Mouse (Mus musculus) intestine, embryonic 15.5 days (tissue): ENCODE results near the gene Zfp658. TPM values are rescaled to one million over a fixed set of nuclear protein-coding genes. Genes with fewer than 3 reads are reported as not detected.

Source experiments
- ATAC-seq: fragments of 200-750 bp; cut with Nextera tagmentation; 2 replicates; pipeline ENCODE4 v1.8.0; 2017; ENCODE audit warnings: moderate TSS enrichment, moderate library complexity
- H3K27ac ChIP-seq: fragments of 300-500 bp; sonication (generic); 2 replicates; pipeline ENCODE4 v1.5.1; 2015; ENCODE audit warnings: mild to moderate bottlenecking, inconsistent platforms
- H3K27me3 ChIP-seq: fragments of 300-500 bp; sonication (generic); replicated peaks from 2 replicates; pipeline ENCODE4 v1.6.1; 2015; ENCODE audit warnings: inconsistent platforms
- H3K36me3 ChIP-seq: fragments of 300-500 bp; sonication (generic); 2 replicates; pipeline ENCODE4 v1.6.1; 2015; ENCODE audit warnings: inconsistent platforms
- H3K4me1 ChIP-seq: fragments of 300-500 bp; sonication (generic); replicated peaks from 2 replicates; pipeline ENCODE4 v1.6.1; 2015; ENCODE audit warnings: inconsistent platforms
- H3K4me2 ChIP-seq: fragments of 300-500 bp; sonication (generic); replicated peaks from 2 replicates; pipeline ENCODE4 v1.6.1; 2015; ENCODE audit warnings: mild to moderate bottlenecking, inconsistent platforms
- H3K4me3 ChIP-seq: fragments of 300-500 bp; sonication (generic); replicated peaks from 2 replicates; pipeline ENCODE4 v1.5.1; 2015; ENCODE audit warnings: inconsistent platforms
- H3K9ac ChIP-seq: fragments of 300-500 bp; sonication (generic); 2 replicates; pipeline ENCODE4 v1.6.1; 2015; ENCODE audit warnings: inconsistent platforms
- H3K9me3 ChIP-seq: fragments of 300-500 bp; sonication (generic); 2 replicates; pipeline ENCODE4 v1.6.1; 2016; ENCODE audit warnings: inconsistent platforms
- WGBS: fragments of 180-500 bp; shearing (Covaris S2); methylation state at CpG from one replicate; pipeline ENCODE4 v1.1.7; 2015; 5-methylcytosine and 5-hydroxymethylcytosine counted together
- polyA plus RNA-seq: library from polyadenylated mRNA; unstranded; fragments of >200 nt; fragmentation: Nextera tagmentation; extraction: Ambion mirVana; gene quantifications from 2 replicates; pipeline ENCODE4 v1.2.1, GENCODE M21; 2015

Zfp658 gene
- 2.7 and 2.8 TPM in 2 replicates for polyA plus RNA-seq

DNA sequence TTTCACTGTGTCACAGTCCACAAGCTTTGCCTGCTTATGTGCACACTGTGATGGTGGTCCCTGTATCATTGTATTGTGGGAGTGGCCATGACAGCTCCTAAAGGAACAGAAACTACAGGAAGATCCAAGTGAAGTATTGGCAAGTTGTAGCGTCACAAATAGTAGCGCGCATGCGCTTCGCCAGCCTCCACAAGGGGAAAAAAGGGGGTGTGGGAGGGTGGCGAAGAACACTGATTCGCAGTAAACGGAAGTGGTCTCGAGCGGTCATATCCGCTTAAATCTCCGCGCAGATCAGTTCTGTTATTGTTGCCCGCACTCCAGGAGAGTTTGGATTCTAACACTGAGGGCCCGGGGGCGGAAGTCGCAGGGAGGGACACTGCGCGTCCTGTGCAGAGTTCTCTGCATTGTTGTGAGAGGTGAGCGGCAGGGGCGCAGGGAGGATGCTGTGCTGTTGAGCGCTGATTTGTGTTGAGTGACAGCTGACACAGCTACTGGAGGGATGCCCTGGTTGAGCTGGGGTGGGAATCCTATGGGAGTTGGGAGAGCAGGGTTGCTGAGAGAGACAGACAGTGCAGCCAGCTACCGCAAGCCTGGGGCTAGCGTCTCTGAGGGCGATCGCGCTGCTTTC, at the start of gene Zfp658:
Gene Zfp658 (plus strand): TSS at position 251 of the 628 bp plus-strand sequence.
- peak within 1 kb of the TSS; percentile 84 for H3K4me2 ChIP-seq
- WGBS = under 1% methylated on average over 27 of the region's 27 CpGs
- H3K4me3 ChIP-seq = peak within 1 kb of the TSS; percentile 70
- H3K4me1 ChIP-seq = peaks cover 11% of the 10 kb centered on the region
- peak; percentile 89 for ATAC-seq
- H3K27me3 ChIP-seq = no peaks in the 10 kb centered on the region
- peak within 1 kb of the TSS; percentile 77 for H3K9ac ChIP-seq
- H3K27ac ChIP-seq = peak within 1 kb of the TSS; percentile 86
- no peaks in the 10 kb centered on the region for H3K36me3 ChIP-seq
- H3K9me3 ChIP-seq = no peaks in the 10 kb centered on the region

DNA sequence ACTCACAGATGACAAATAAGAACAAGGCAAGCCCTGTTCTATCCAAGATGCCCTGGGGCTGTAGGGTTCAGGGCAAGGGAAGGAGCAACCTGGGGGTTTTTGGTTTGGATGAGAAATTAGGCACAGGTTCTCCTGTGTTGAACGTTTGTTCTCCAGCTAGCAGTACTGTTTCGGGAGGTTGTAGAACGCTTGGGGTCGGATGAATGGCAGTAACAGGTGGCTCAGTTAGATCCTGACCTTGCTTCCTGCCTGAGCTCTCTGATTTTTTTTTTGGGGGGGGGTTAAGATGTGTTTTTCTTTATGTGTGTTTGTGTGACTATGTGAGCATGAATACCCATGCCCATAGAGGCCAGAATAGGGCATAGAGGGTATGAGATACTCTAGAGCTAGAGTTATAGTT, 49.5 kb upstream of the Zfp658 start:
- Histone ChIP-seq H3K27ac (no peak overlapping the region), H3K36me3 (no peaks in the 10 kb centered on the region), H3K9me3 (no peaks in the 10 kb centered on the region), H3K27me3 (no peaks in the 10 kb centered on the region), H3K9ac (no peak overlapping the region), H3K4me2 (no peak overlapping the region), H3K4me1 (no peaks in the 10 kb centered on the region), H3K4me3 (no peak overlapping the region)
- ATAC-seq = no peak
- 73% methylated on average over 4 of the region's 4 CpGs for WGBS

DNA sequence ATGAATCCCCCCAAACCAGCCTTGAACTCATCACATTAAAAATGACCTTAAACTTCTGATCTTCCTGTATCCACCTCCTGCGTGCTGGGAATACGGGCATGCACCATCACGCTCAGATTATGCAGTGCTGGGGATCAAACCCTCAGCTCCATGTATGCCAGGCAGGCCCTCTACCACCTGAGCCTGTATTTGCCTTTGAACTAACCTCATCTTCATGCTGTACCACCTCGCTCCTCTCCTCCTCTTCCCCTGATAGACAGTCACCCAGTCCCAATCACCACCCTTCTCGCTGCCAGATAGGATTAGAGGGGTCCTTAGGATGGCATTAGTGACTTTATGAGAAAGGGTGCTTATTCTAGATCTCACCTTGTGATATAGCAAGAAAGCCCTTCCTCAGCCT, 47.0 kb upstream of the Zfp658 start:
- no peak for ATAC-seq
- Histone ChIP-seq H3K4me3 (no peak overlapping the region), H3K9ac (no peak overlapping the region), H3K27me3 (no peaks in the 10 kb centered on the region), H3K4me1 (no peaks in the 10 kb centered on the region), H3K9me3 (no peaks in the 10 kb centered on the region), H3K27ac (no peak overlapping the region), H3K36me3 (no peaks in the 10 kb centered on the region), H3K4me2 (no peak overlapping the region)
- WGBS = 82% methylated on average over 5 of the region's 5 CpGs

DNA sequence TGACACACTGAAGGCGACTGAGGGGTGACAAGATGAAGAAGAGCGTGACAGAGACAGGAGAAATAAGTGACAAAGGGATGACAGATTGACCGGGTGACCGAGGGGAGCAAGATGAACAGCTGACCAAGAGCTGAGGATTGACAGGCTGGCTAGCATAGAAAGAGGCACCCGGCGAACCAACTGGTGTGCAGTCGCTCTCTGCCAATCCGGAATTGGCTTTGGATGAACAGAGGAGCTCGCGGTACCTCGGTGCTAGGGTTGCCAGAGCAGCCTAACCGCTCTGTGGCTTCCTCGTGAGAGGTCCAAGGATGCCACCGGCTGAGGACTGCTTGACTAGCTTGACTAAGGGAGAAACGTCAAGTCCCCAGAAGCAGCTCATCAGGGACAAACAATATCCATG, 43.7 kb upstream of the Zfp658 start:
- 83% methylated on average over 15 of the region's 15 CpGs for WGBS

DNA sequence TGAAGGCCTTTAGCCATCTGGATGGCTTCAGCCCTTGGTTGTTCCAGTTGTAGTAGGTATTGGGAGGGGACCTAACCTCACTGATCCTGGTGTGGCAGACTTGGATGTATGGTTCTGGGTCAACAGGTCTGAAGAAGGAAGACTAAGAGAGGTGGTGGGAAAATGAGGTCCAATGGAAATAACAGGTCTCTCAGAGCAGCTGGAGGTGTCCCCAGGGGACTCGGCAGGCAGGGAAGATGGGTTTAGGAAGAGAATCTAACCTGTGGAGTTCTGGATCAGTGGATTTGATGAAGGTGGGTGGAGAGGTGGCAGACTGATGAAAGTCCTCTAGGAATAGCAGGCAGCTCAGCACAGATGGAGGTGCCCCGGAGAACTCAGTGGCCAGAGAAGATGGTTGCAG, 39.3 kb upstream of the Zfp658 start:
- Histone ChIP-seq H3K9ac (no peak overlapping the region), H3K27me3 (no peaks in the 10 kb centered on the region), H3K9me3 (no peaks in the 10 kb centered on the region), H3K4me3 (no peak overlapping the region), H3K4me2 (no peak overlapping the region), H3K27ac (no peak overlapping the region), H3K4me1 (no peaks in the 10 kb centered on the region), H3K36me3 (no peaks in the 10 kb centered on the region)
- no peak for ATAC-seq
- WGBS = 84% methylated on average over 2 of the region's 2 CpGs

More for the DNA sequence above, 43.7 kb upstream of the Zfp658 start:
- Histone ChIP-seq H3K9ac (no peak overlapping the region), H3K9me3 (no peaks in the 10 kb centered on the region), H3K27ac (no peak overlapping the region), H3K27me3 (no peaks in the 10 kb centered on the region), H3K4me2 (no peak overlapping the region), H3K4me1 (no peaks in the 10 kb centered on the region), H3K36me3 (no peaks in the 10 kb centered on the region), H3K4me3 (no peak overlapping the region)
- ATAC-seq = no peak

DNA sequence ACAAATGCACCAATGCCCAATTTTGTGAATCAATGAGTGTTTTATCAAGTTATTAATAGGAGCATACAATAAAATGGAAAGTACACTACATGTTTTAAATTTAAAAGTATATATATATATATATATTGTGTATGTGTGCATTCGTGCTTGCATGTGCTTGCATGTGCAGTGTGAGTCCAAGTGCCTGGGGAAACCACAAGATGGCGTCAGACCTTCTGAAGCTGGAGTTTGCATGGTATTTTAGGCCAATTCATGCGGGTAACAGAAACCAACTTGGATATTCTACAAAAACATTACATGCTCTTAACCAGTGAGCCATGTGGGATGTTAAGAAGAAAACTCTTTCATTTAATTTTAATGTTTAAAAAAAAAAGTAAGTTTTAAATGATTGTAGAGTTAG, 36.7 kb upstream of the Zfp658 start:
- no peaks in the 10 kb centered on the region for H3K36me3 ChIP-seq
- ATAC-seq = no peak
- WGBS = 58% methylated on average over 3 of the region's 3 CpGs

DNA sequence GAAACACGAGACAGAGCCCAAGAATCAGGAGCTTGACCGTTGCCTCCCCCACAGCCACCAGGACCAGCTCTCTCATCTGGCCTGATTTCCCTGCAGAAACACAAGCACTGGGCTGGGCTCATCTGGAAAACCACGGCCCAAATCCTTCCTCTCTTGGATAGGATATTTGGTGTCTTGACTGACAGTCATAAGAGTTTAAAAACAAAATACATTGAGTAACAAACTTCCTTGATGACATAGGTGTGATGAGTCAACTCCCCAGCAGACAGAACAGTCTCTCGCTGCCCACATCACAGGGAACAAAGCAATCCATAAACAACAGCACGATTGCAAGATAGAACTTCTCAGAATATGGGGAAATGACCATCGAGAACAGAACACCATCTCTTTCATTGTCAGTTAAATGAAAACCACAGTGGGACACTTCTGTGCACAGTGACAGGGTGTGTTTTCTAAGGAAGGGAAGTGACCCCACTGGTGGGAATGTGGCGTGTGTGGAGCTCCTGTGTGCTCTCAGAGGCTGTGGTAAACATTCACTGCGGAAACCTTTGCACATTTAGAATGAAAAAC, 31.8 kb upstream of the Zfp658 start:
- no peaks in the 10 kb centered on the region for H3K27me3 ChIP-seq
- no peak for ATAC-seq
- WGBS = 70% methylated on average over 8 of the region's 8 CpGs
- no peak overlapping the region for H3K9ac ChIP-seq
- no peaks in the 10 kb centered on the region for H3K9me3 ChIP-seq
- no peaks in the 10 kb centered on the region for H3K36me3 ChIP-seq
- no peak overlapping the region for H3K4me3 ChIP-seq
- H3K27ac ChIP-seq = no peak overlapping the region
- H3K4me1 ChIP-seq = no peaks in the 10 kb centered on the region
- no peak overlapping the region for H3K4me2 ChIP-seq

More for the DNA sequence above, 36.7 kb upstream of the Zfp658 start:
- Histone ChIP-seq H3K9ac (no peak overlapping the region), H3K27me3 (no peaks in the 10 kb centered on the region), H3K4me1 (no peaks in the 10 kb centered on the region), H3K4me3 (no peak overlapping the region), H3K4me2 (no peak overlapping the region), H3K27ac (no peak overlapping the region), H3K9me3 (no peaks in the 10 kb centered on the region)

DNA sequence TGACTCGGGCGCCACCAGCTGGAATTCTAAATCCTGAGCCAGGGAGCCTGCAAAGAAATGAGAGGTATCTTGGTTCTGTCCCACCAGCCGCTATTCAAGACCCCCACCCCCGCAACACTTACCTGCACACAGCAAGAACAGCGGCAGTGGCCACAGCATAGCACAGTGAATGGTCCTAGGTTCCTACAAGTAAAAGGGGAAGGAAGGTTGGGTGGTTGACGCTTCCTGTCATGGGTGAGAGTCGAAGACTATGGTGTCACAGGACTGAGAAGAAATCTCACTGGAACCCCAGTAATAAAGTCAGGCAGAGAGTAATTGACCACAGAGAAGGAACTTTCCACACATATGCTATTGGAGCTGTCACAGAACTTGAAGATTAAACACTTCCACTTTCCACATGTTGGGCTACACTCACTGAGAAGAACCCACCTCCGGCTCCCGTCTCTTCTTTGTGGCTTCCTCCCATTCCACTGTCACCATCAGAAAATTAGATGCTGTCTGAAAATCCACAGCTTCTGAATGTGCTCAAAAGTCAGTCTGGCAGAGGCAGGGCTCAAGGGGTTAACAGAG, 29.0 kb upstream of the Zfp658 start:
- no peaks in the 10 kb centered on the region for H3K9me3 ChIP-seq
- H3K27ac ChIP-seq = no peak overlapping the region
- H3K9ac ChIP-seq = no peak overlapping the region
- H3K4me2 ChIP-seq = no peak overlapping the region
- ATAC-seq = no peak
- no peaks in the 10 kb centered on the region for H3K36me3 ChIP-seq
- no peaks in the 10 kb centered on the region for H3K4me1 ChIP-seq
- 84% methylated on average over 9 of the region's 9 CpGs for WGBS
- H3K27me3 ChIP-seq = no peaks in the 10 kb centered on the region
- H3K4me3 ChIP-seq = no peak overlapping the region

DNA sequence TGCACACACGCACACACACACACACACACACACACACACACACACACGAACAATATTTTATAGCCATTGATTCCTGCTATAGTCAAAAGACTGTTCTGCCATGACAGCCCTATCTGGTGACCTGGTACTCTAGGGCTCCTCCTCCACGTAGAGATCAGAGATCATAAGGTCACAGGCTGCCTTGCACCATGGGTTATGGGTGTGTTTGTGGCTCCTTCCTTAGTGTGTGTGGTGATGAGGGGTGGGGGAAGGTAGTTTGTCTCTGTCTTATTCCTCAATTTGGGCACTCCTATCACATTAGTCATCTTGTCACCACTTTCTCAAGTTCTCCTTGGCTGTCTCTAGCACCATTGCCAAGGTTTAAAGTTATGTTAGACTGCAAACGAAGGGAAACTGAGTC, 23.5 kb upstream of the Zfp658 start:
- no peaks in the 10 kb centered on the region for H3K27me3 ChIP-seq
- ATAC-seq = no peak
- 67% methylated on average over 4 of the region's 4 CpGs for WGBS

DNA sequence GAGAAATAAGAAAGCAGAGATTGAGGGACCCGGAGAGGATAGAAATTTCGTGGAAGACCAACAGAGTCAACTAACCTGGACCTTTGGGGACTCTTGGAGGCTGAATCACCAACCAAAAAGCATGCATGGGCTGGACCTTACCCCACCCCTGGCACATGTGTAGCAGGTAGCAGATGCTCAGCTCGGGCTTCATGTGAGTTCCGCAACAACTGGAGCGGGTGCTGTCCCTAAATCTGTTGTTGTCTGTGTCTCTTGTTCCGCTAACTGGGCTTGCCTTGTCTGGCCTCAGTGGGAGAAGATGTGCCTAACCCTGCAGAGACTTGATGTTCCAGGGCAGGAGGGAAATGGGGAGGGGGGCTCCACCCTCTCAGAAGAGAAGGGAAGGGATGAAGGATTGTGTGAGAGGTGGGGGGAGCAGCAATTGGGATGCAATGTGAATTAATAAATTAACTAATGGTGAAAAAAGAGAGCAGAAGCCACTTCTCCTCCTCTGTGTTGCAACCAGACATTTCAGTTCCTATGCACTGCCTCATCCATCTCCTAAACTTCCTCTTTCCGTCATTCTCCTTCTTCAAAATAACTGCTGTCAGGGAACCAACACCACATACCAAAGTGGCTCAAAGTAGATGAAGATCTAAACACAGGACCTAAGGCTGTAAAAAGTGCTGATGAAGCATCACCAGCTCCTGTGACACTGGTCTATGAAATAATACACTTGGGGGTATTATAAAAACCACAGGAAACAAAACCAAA, 17.7 kb upstream of the Zfp658 start, which contains the start of gene Cd33:
Gene Cd33 (minus strand): TSS at position 204 of the 753 bp plus-strand sequence.
- Histone ChIP-seq H3K9ac (no peak within 1 kb of the TSS), H3K27ac (no peak within 1 kb of the TSS), H3K36me3 (no peaks in the 10 kb centered on the region), H3K9me3 (no peaks in the 10 kb centered on the region), H3K4me1 (no peaks in the 10 kb centered on the region), H3K27me3 (no peaks in the 10 kb centered on the region), H3K4me2 (no peak within 1 kb of the TSS), H3K4me3 (no peak within 1 kb of the TSS)
- 76% methylated on average over 7 of the region's 7 CpGs for WGBS
- no peak for ATAC-seq

More for the DNA sequence above, 23.5 kb upstream of the Zfp658 start:
- Histone ChIP-seq H3K4me1 (no peaks in the 10 kb centered on the region), H3K4me3 (no peak overlapping the region), H3K9ac (no peak overlapping the region), H3K27ac (no peak overlapping the region), H3K36me3 (no peaks in the 10 kb centered on the region), H3K4me2 (no peak overlapping the region), H3K9me3 (no peaks in the 10 kb centered on the region)

DNA sequence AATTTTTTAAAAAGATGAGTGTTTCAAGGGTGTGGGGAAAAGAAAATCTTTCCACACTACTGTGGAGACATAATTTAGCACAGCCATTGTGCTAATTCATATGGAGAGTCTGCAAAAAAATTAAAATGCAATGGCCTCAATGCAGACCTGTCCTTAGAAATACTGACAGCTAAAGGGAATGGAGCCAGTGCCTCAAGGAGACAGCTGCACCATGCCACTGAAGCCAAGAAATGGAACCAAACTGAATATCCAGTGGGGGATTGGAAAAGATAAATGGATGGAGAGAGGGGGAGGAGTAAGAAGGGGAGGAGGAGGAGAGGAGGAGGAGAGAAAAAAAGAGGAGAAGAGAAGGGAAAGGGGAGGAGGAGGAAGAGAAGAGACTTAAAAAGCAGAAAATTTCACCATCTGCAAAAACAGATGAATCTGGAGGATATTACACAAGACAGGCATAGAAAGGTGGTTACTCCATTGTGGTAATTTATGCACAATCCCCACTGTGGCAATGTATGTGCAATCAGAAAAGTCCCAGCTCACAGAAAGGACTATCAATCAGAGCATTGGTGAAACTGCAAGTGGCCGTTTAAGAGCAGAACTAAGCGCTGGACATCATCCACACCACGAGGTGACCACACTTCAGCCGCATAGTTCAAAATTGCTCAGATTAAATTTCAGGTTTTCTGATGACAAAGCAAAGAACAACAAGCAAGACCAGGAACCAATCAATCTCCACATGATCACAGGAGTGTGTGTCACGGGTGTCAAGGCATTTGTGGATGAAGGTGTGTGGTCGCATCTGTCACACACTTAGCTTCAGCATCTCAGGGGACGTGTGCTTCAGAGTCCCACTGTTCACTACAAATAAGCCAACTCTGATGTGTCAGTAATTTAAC, 16.2 kb upstream of the Zfp658 start:
- no peak overlapping the region for H3K9ac ChIP-seq
- H3K27ac ChIP-seq = no peak overlapping the region
- H3K27me3 ChIP-seq = no peaks in the 10 kb centered on the region
- no peaks in the 10 kb centered on the region for H3K9me3 ChIP-seq
- H3K4me2 ChIP-seq = no peak overlapping the region
- no peak for ATAC-seq
- no peak overlapping the region for H3K4me3 ChIP-seq
- 61% methylated on average over 7 of the region's 7 CpGs for WGBS
- H3K36me3 ChIP-seq = no peaks in the 10 kb centered on the region
- H3K4me1 ChIP-seq = no peaks in the 10 kb centered on the region

DNA sequence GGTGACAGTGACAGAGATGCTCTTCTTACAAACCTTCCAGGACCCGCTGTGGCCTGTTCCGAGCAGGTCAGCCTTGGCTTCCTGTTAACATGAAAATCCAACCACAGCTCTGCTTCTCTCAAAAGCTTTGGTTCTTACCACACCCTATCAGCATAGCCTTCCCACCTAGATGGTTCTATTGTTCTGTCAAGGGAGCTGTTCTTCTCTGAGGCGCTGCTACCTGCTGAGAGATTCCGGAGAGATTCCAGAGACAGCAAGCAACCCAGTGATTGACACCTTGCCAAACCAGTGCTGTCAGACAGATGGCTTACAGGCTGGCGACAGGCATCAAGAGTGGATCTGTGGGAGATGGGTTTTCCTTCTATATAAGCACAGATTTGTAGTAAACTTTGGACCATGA, 14.4 kb upstream of the Zfp658 start:
- WGBS = 39% methylated on average over 5 of the region's 5 CpGs
- no peak overlapping the region for H3K9ac ChIP-seq
- no peak overlapping the region for H3K4me3 ChIP-seq
- no peaks in the 10 kb centered on the region for H3K4me1 ChIP-seq
- H3K9me3 ChIP-seq = no peaks in the 10 kb centered on the region
- no peak overlapping the region for H3K27ac ChIP-seq
- ATAC-seq = no peak
- H3K4me2 ChIP-seq = no peak overlapping the region
- H3K36me3 ChIP-seq = no peaks in the 10 kb centered on the region
- H3K27me3 ChIP-seq = no peaks in the 10 kb centered on the region
